Mouse (Mus musculus): ENCODE measurements around the gene Krtap28-13. TPM values are rescaled to one million over a fixed set of nuclear protein-coding genes. Genes with fewer than 3 reads are reported as not detected.

The Krtap28-13 gene
- polyA plus RNA-seq, 1 experiment from 2014 or later = not detected

GRCm38 (mm10) chr1:83044882-83045427 lies 15.8 kb upstream of the Krtap28-13 start, which contains the start of gene Gm47969:
Gene Gm47969 (plus strand): TSS chr1:83044932.
- H3K27me3 ChIP-seq = peaks cover 23% of the 10 kb centered on the region
- CTCF ChIA-PET = interaction anchor here (1.0 kb wide), 1 partner anchor 16 kb away, joined by 3 read pairs; no protein-coding TSS in a partner anchor
- no peak for TF ChIP-seq CTCF (IDR thresholded peaks at IDR 0.05)
- in situ Hi-C loops (cut with MboI; ENCODE audit: low pct_unique_long_range_greater_than_20kb) = no loop called here
- POLR2A ChIA-PET = no interaction called here
- no peak for ATAC-seq
- no peak for DNase-seq (ENCODE audit: low read depth, low spot score)

GRCm38 (mm10) chr1:83058481-83058880 lies 2.2 kb upstream of the Krtap28-13 start:
- ChIA-PET CTCF (no interaction called here), POLR2A (interaction anchor here (0.7 kb wide), 1 partner anchor 29 kb away, joined by 3 read pairs; no protein-coding TSS in a partner anchor)
- in situ Hi-C loops (cut with MboI; ENCODE audit: low pct_unique_long_range_greater_than_20kb) = no loop called here
- DNase-seq (ENCODE audit: low read depth, low spot score) (no peak), ATAC-seq (no peak)
- no peaks in the 10 kb centered on the region for H3K27me3 ChIP-seq
- TF ChIP-seq CTCF (IDR thresholded peaks at IDR 0.05) = no peak

GRCm38 (mm10) chr1:83059278-83059677 lies 1.5 kb upstream of the Krtap28-13 start, which contains the start of gene A030005K14Rik:
Gene A030005K14Rik (minus strand): TSS chr1:83059378.
- DNase-seq (ENCODE audit: low read depth, low spot score) = no peak
- ChIA-PET CTCF (interaction anchor here (0.9 kb wide), 1 partner anchor 20 kb away, joined by 3 read pairs; no protein-coding TSS in a partner anchor), POLR2A (no interaction called here)
- TF ChIP-seq CTCF (IDR thresholded peaks at IDR 0.05) = no peak
- in situ Hi-C loops (cut with MboI; ENCODE audit: low pct_unique_long_range_greater_than_20kb) = no loop called here
- ATAC-seq = no peak
- no peaks in the 10 kb centered on the region for H3K27me3 ChIP-seq

- in situ Hi-C loops (cut with MboI; ENCODE audit: low pct_unique_long_range_greater_than_20kb) = loop anchor here (5.0 kb wide), 2 partner anchors 117 to 652 kb away; no protein-coding TSS in a partner anchor
- H3K27me3 ChIP-seq = no peaks in the 10 kb centered on the region
- ATAC-seq (peak; percentile 51), DNase-seq (ENCODE audit: low read depth, low spot score) (no peak)
- TF ChIP-seq CTCF (IDR thresholded peaks at IDR 0.05) = peak; percentile 79
- ChIA-PET CTCF (interaction anchor here (0.7 to 4.2 kb wide), 20 partner anchors 9 to 126 kb away, joined by 3 to 23 read pairs (median 6); no protein-coding TSS in a partner anchor), POLR2A (no interaction called here)
Observed at GRCm38 (mm10) chr1:83064851-83065250, 4.1 kb downstream of the Krtap28-13 start.

GRCm38 (mm10) chr1:83066577-83066976 lies 5.8 kb downstream of the Krtap28-13 start:
- no peak for TF ChIP-seq CTCF (IDR thresholded peaks at IDR 0.05)
- POLR2A ChIA-PET = no interaction called here
- in situ Hi-C loops (cut with MboI; ENCODE audit: low pct_unique_long_range_greater_than_20kb) = no loop called here
- CTCF ChIA-PET = interaction anchor here (1.1 to 4.2 kb wide), 3 partner anchors 9 to 121 kb away, joined by 4 to 16 read pairs (median 16); no protein-coding TSS in a partner anchor
- H3K27me3 ChIP-seq = no peaks in the 10 kb centered on the region
- ATAC-seq (no peak), DNase-seq (ENCODE audit: low read depth, low spot score) (no peak)

GRCm38 (mm10) chr1:83067205-83067604 lies 6.5 kb downstream of the Krtap28-13 start:
- no peaks in the 10 kb centered on the region for H3K27me3 ChIP-seq
- DNase-seq (ENCODE audit: low read depth, low spot score) = no peak
- ChIA-PET POLR2A (no interaction called here), CTCF (interaction anchor here (1.1 to 4.2 kb wide), 2 partner anchors 9 to 11 kb away, joined by 4 to 16 read pairs; no protein-coding TSS in a partner anchor)
- ATAC-seq = no peak
- TF ChIP-seq CTCF (IDR thresholded peaks at IDR 0.05) = no peak
- in situ Hi-C loops (cut with MboI; ENCODE audit: low pct_unique_long_range_greater_than_20kb) = no loop called here

GRCm38 (mm10) chr1:83075526-83076189 lies 14.9 kb downstream of the Krtap28-13 start:
- DNase-seq (ENCODE audit: low read depth, low spot score) (no peak), ATAC-seq (no peak)
- H3K27me3 ChIP-seq = no peaks in the 10 kb centered on the region
- in situ Hi-C loops (cut with MboI; ENCODE audit: low pct_unique_long_range_greater_than_20kb) = no loop called here
- CTCF ChIA-PET = interaction anchor here (0.7 to 2.0 kb wide), 15 partner anchors 9 to 74 kb away, joined by 3 to 16 read pairs (median 4); no protein-coding TSS in a partner anchor
- POLR2A ChIA-PET = no interaction called here
- TF ChIP-seq CTCF (IDR thresholded peaks at IDR 0.05) = no peak

GRCm38 (mm10) chr1:83076190-83076917 lies 15.6 kb downstream of the Krtap28-13 start:
- TF ChIP-seq CTCF (IDR thresholded peaks at IDR 0.05) = peak; percentile 77
- H3K27me3 ChIP-seq = no peaks in the 10 kb centered on the region
- DNase-seq (ENCODE audit: low read depth, low spot score) = no peak
- in situ Hi-C loops (cut with MboI; ENCODE audit: low pct_unique_long_range_greater_than_20kb) = no loop called here
- ATAC-seq = no peak
- CTCF ChIA-PET = interaction anchor here (0.7 to 2.0 kb wide), 15 partner anchors 10 to 74 kb away, joined by 3 to 16 read pairs (median 4); no protein-coding TSS in a partner anchor
- POLR2A ChIA-PET = interaction anchor here (0.7 kb wide), 1 partner anchor 1586 kb away, joined by 3 read pairs; no protein-coding TSS in a partner anchor

GRCm38 (mm10) chr1:83077016-83077415 lies 16.3 kb downstream of the Krtap28-13 start:
- DNase-seq (ENCODE audit: low read depth, low spot score) (no peak), ATAC-seq (no peak)
- in situ Hi-C loops (cut with MboI; ENCODE audit: low pct_unique_long_range_greater_than_20kb) = no loop called here

GRCm38 (mm10) chr1:83084790-83085189 lies 24.1 kb downstream of the Krtap28-13 start:
- POLR2A ChIA-PET = no interaction called here
- ATAC-seq = peak; percentile 65
- in situ Hi-C loops (cut with MboI; ENCODE audit: low pct_unique_long_range_greater_than_20kb) = loop anchor here (5.0 kb wide), 1 partner anchor 68 kb away; no protein-coding TSS in a partner anchor
- H3K27me3 ChIP-seq = no peaks in the 10 kb centered on the region
- no peak for DNase-seq (ENCODE audit: low read depth, low spot score)
- CTCF ChIA-PET = interaction anchor here (0.9 to 1.4 kb wide), 2 partner anchors 12 to 34 kb away, joined by 3 to 5 read pairs; no protein-coding TSS in a partner anchor
- no peak for TF ChIP-seq CTCF (IDR thresholded peaks at IDR 0.05)

More at GRCm38 (mm10) chr1:83077016-83077415, 16.3 kb downstream of the Krtap28-13 start:
- ChIA-PET CTCF (interaction anchor here (2.0 kb wide), 1 partner anchor 11 kb away, joined by 9 read pairs; no protein-coding TSS in a partner anchor), POLR2A (interaction anchor here (0.7 kb wide), 1 partner anchor 1587 kb away, joined by 3 read pairs; no protein-coding TSS in a partner anchor)
- H3K27me3 ChIP-seq = no peaks in the 10 kb centered on the region
- no peak for TF ChIP-seq CTCF (IDR thresholded peaks at IDR 0.05)
